Mouse (Mus musculus) embryonic fibroblast, embryonic 13.5 days (primary cell): ENCODE results near the gene Arid3b.
A peak's percentile ranks its signal among the peaks of the same experiment; 100 is the strongest.

Source experiments
- CTCF ChIP-seq: IDR thresholded peaks from 2 replicates; pipeline ENCODE4 v1.5.1; 2011; ENCODE audit warnings: mild to moderate bottlenecking, control low read depth, low read length, moderate library complexity, borderline replicate concordance; ENCODE audit not compliant: insufficient read depth
- POLR2A ChIP-seq: IDR thresholded peaks from 2 replicates; pipeline ENCODE4 v1.6.1; 2011; ENCODE audit warnings: low read depth, mild to moderate bottlenecking, control low read depth, low read length, moderate library complexity

- no peak for TF ChIP-seq CTCF
- peak; percentile 43 for TF ChIP-seq POLR2A
Observed at GRCm38 (mm10) chr9:57764147-57764973, 72.2 kb downstream of the Arid3b start.
